Comparison of ENCODE assay signal across 19 mouse cellular contexts in the genomic region with DNA sequence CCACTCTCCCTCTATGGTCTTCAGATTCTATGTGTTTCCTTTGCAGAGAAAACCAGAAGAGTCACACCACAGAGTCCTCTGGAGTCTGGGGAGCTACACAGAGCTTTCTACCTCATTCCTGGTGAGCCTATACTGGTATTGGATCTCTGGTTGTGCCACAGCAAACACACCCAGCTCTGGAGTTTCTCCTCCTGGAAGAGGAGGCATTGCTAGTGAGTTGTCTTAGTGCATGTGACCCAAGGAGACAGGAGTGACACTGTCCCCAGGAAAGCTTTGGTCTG.
DNase-seq lines count a peak whose midpoint lies in the region; ATAC-seq and TF ChIP-seq lines count a peak whose summit lies in the region.
"Had no signal": no experiment of that assay in that cellular context is flagged by ENCODE, and none has a peak within 500 bp of the region (broad histone marks: within the 10 kb centered on the region; RNA-seq: fewer than 3 reads in every experiment).

No protein-coding gene starts in this region.

- no peak for TF ChIP-seq POLR2A in bone marrow macrophage, adult 2 months (IDR thresholded peaks at IDR 0.05; ENCODE audit: borderline replicate concordance, low read depth, low read length)
- TF ChIP-seq POLR2A in thymus, adult 2 months (IDR thresholded peaks at IDR 0.05; ENCODE audit: control insufficient read depth, extremely low read depth, insufficient read depth, low read length, poor library complexity) = no peak

- H3K9me3 ChIP-seq in heart, embryonic 11.5 days (replicated peaks; ENCODE audit: control insufficient read depth, low read length) = no peaks in the 10 kb centered on the region
- no peaks in the 10 kb centered on the region for H3K9me3 ChIP-seq in kidney, embryonic 15.5 days (replicated peaks)
- H3K9me3 ChIP-seq in limb, embryonic 10.5 days (replicated peaks) = peaks cover 3% of the 10 kb centered on the region; the same call in 1 of the 2 replicates
- H3K9me3 ChIP-seq: forebrain, embryonic 13.5 days; hindbrain, embryonic 15.5 days; midbrain, embryonic 15.5 days had no signal

- no peak overlapping the region for H3K4me2 ChIP-seq in heart, embryonic 11.5 days
- no peak overlapping the region for H3K4me2 ChIP-seq in kidney, embryonic 15.5 days
- H3K4me2 ChIP-seq: forebrain, embryonic 13.5 days; hindbrain, embryonic 15.5 days; lung, embryonic 14.5 days; midbrain, embryonic 15.5 days had no signal

- ATAC-seq in heart, embryonic 11.5 days (replicated peaks; ENCODE audit: insufficient number of reproducible peaks, low FRiP score, low TSS enrichment) = no peak
- no peak for ATAC-seq in kidney, embryonic 15.5 days (replicated peaks; ENCODE audit: low FRiP score)
- ATAC-seq: forebrain, embryonic 13.5 days; midbrain, embryonic 15.5 days had no signal

- no peak for DNase-seq in heart, adult 11 months
- no peak for DNase-seq in kidney, postnatal 10 days
- no peak for DNase-seq in limb, embryonic 10.5 days (ENCODE audit: low spot score)
- no peak for DNase-seq in thymus, adult 2 months
- no peak for DNase-seq in spleen, postnatal 36 days (ENCODE audit: low spot score in 2 of 2)
- DNase-seq: adrenal gland, adult 8-10 months; cerebellum, adult 2 months; kidney, adult 18-20 months; left cerebral cortex, postnatal 4 days; lung, embryonic 14.5 days; lung, postnatal 4 days; retina, postnatal 1 day had no signal

- H3K27ac ChIP-seq in heart, embryonic 11.5 days (ENCODE audit: low read depth, low read length) = peak overlapping the region; percentile 47
- peak overlapping the region; percentile 34; the same call in 1 of the 2 replicates for H3K27ac ChIP-seq in kidney, embryonic 15.5 days
- H3K27ac ChIP-seq in bone marrow macrophage, adult 2 months (ENCODE audit: insufficient read depth, low read depth, low read length) = peak overlapping the region; percentile 70
- 0 out of 2 replicates have a peak overlapping the region, but pooled peaks have one; percentile 0 for H3K27ac ChIP-seq in limb, embryonic 10.5 days
- H3K27ac ChIP-seq in thymus, adult 2 months (ENCODE audit: control insufficient read depth, insufficient read depth, low read length) = no peak overlapping the region
- H3K27ac ChIP-seq: embryonic facial prominence, embryonic 10.5 days; forebrain, embryonic 13.5 days; hindbrain, embryonic 15.5 days; midbrain, embryonic 15.5 days had no signal

- no peak overlapping the region for H3K4me3 ChIP-seq in heart, embryonic 11.5 days (ENCODE audit: low read depth, low read length)
- H3K4me3 ChIP-seq in kidney, embryonic 15.5 days (replicated peaks) = no peak overlapping the region
- no peak overlapping the region for H3K4me3 ChIP-seq in bone marrow macrophage, adult 2 months (ENCODE audit: insufficient read depth, low read length)
- H3K4me3 ChIP-seq in limb, embryonic 10.5 days = no peak overlapping the region
- H3K4me3 ChIP-seq in thymus, adult 2 months (ENCODE audit: control insufficient read depth, insufficient read depth, low read length) = no peak overlapping the region
- H3K4me3 ChIP-seq: embryonic facial prominence, embryonic 10.5 days; forebrain, embryonic 13.5 days; hindbrain, embryonic 15.5 days; midbrain, embryonic 15.5 days had no signal

- peaks cover 85% of the 10 kb centered on the region for H3K4me1 ChIP-seq in heart, embryonic 11.5 days (ENCODE audit: control insufficient read depth, insufficient read depth, low read length)
- peaks cover 83% of the 10 kb centered on the region for H3K4me1 ChIP-seq in kidney, embryonic 15.5 days
- H3K4me1 ChIP-seq in bone marrow macrophage, adult 2 months (ENCODE audit: control insufficient read depth, insufficient read depth, low read length) = peaks cover 65% of the 10 kb centered on the region
- peaks cover 17% of the 10 kb centered on the region for H3K4me1 ChIP-seq in limb, embryonic 10.5 days
- H3K4me1 ChIP-seq in thymus, adult 2 months (replicated peaks; ENCODE audit: control insufficient read depth, insufficient read depth, low read length) = peaks cover 8% of the 10 kb centered on the region
- H3K4me1 ChIP-seq: forebrain, embryonic 13.5 days; midbrain, embryonic 15.5 days had no signal

- peaks cover 8% of the 10 kb centered on the region; the same call in 1 of the 2 replicates for H3K36me3 ChIP-seq in heart, embryonic 11.5 days (ENCODE audit: control insufficient read depth, insufficient read depth, low read length)
- H3K36me3 ChIP-seq in kidney, embryonic 15.5 days = peaks cover 26% of the 10 kb centered on the region
- H3K36me3 ChIP-seq in limb, embryonic 10.5 days = peaks cover 98% of the 10 kb centered on the region
- H3K36me3 ChIP-seq in thymus, adult 2 months (ENCODE audit: control insufficient read depth, insufficient read depth, low read length) = no peaks in the 10 kb centered on the region
- H3K36me3 ChIP-seq: hindbrain, embryonic 15.5 days; midbrain, embryonic 15.5 days had no signal

- no peaks in the 10 kb centered on the region for H3K27me3 ChIP-seq in heart, embryonic 11.5 days (ENCODE audit: control insufficient read depth, insufficient read depth, low read length)
- H3K27me3 ChIP-seq in kidney, embryonic 15.5 days = no peaks in the 10 kb centered on the region
- no peaks in the 10 kb centered on the region for H3K27me3 ChIP-seq in limb, embryonic 10.5 days (ENCODE audit: low read depth, poor library complexity, severe bottlenecking)
- H3K27me3 ChIP-seq in thymus, adult 2 months (ENCODE audit: control insufficient read depth, insufficient read depth, low read length) = no peaks in the 10 kb centered on the region; the same call in 1 of the 2 replicates
- H3K27me3 ChIP-seq: forebrain, embryonic 13.5 days; hindbrain, embryonic 15.5 days; midbrain, embryonic 15.5 days had no signal

- no peak overlapping the region for H3K9ac ChIP-seq in heart, embryonic 11.5 days (ENCODE audit: low read depth, low read length)
- no peak overlapping the region for H3K9ac ChIP-seq in kidney, embryonic 15.5 days
- H3K9ac ChIP-seq: forebrain, embryonic 13.5 days; hindbrain, embryonic 15.5 days; midbrain, embryonic 15.5 days had no signal

- TF ChIP-seq CTCF in bone marrow macrophage, adult 2 months (IDR thresholded peaks at IDR 0.05; ENCODE audit: low read depth, low read length) = no peak
- TF ChIP-seq CTCF in thymus, adult 2 months (IDR thresholded peaks at IDR 0.05; ENCODE audit: borderline replicate concordance, control insufficient read depth, extremely low read depth, insufficient read depth, low read length, poor library complexity) = no peak
